Mouse (Mus musculus) liver, embryonic 14.5 days (tissue): ENCODE data around the gene Nrxn1.

Source experiments
- CTCF ChIP-seq: IDR thresholded peaks from 2 replicates; pipeline ENCODE4 v1.5.1; 2016; ENCODE audit warnings: antibody characterized with exemption, low read depth, control low read depth
- EP300 ChIP-seq: IDR thresholded peaks from 2 replicates; pipeline ENCODE4 v1.6.1; 2016; ENCODE audit warnings: antibody characterized with exemption, low read depth

DNA sequence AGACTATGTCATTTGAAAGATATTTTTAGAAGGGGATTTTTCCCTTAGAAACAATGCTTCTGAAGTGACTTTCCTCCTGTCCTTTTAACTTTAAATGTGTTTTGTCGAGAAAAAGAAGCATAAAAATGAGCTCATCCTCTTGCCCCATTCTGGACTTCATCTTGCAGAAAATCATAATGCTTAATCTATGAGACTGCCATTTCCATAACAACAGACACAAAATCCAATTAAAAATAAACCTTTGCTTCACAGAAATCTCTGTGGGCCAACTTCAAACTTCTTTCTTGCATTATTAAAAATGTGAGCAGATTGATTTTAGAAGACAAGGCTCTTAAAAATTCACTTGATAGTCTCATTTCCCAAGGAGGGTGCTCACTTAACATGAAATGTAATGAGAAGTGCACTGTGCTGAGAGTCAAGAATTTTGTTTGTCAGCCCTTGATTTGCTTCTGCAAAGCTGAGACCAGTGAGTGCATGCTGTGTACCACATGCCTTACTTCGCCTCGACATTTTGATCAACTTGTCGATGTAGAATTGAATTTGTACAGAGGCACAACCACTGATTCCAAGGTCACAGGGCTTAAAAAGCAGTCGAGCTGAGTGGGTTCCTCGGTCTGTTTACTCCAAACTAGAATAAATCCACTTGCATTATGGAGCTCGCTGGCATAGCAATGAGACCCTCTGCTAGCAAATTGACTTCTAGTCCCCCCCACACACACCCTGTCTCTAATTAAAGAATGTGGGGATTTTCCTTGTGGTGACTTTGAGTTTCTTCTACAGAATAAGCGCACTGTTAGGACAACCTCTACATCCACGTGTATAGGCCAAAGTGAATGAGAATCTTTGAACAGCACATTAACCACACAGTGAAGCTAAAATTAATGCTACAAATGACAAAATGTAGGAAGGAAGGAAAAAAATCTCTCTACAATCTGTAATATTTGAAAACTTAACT, 493.0 kb downstream of the Nrxn1 start:
- no peak for TF ChIP-seq CTCF
- TF ChIP-seq EP300 = no peak
